Mouse (Mus musculus): ENCODE data around the gene Nfe2l1.

The Nfe2l1 gene

DNA sequence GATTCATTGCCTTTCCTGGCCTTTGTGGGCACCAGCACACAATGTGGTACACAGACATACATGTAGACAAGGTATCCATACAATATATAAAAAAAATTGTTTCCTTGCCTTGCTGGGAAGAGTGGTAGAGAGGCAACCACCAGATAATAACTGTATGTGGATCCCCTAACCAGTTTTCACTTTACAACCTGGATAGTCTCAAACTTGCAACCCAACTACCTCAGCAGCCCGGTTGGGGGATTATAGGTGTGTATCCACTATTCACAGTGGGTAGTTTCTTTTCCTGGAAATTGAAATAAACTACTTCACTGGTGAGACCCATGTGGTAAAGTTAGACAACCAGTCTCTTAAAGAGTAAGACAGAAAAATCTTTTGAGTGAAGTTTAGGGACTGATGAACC lies 13.3 kb downstream of the Nfe2l1 start:
- ChIA-PET CTCF (no interaction called here), POLR2A (interaction anchor here in 3 of 4 experiments (0.6 to 11.8 kb wide), 9 partner anchors 9 to 110 kb away, joined by 3 to 234 read pairs (median 3); partner anchors contain the start of gene Nfe2l1 (in 3 of the 3))

DNA sequence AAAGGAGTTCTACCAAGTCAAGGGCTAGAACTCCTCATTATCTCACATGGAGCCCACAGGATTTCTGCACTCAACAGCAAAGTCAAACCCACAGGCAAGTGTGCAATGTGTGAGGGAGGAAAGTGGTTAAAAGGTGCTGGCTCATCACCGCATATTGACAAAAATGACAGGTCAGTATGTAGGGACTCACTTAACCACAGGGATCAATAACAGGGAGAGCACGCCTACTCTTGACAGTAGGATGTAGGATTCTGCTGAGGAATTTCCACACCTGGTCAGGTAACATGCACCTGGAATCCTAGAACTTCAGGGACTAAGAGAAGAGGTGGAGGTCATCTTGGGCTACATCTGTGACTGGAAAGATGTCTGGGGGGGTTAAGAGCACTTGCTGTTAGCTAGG lies 13.9 kb downstream of the Nfe2l1 start:
- POLR2A ChIA-PET, result interaction anchor here in 2 of 4 experiments (0.6 to 1.4 kb wide), 7 partner anchors 10 to 111 kb away, joined by 3 to 5 read pairs (median 3); partner anchors contain the start of gene Nfe2l1 (in 1 of the 2)

DNA sequence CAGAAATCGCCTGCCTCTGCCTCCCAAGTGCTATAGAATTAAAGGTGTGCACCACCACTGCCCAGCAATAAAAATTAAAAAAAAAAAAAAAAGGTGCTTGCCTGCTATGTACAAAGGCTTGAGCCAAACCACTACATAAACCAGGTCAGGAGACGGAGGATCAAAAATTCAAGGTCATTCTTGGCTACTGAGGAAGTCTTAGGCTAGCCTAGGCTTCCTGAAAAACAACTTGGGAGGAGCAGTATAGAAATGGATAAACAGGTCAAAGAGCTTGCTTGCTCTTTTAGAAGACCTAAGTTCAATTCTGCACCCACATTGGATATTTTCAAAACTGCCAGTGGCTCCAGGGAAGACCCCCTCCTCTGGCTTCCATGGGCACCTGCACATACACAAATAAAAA lies 15.3 kb downstream of the Nfe2l1 start:
- POLR2A ChIA-PET, result interaction anchor here in 3 of 4 experiments (0.5 to 3.1 kb wide), 11 partner anchors 8 to 218 kb away, joined by 3 to 14 read pairs (median 4); partner anchors contain the start of gene Nfe2l1 (in 1 of the 3)
- CTCF ChIA-PET, result no interaction called here

More for the DNA sequence above, 13.9 kb downstream of the Nfe2l1 start:
- CTCF ChIA-PET, result interaction anchor here in 1 of 4 experiments (0.5 kb wide), 1 partner anchor 21 kb away, joined by 3 read pairs; no protein-coding TSS in a partner anchor

DNA sequence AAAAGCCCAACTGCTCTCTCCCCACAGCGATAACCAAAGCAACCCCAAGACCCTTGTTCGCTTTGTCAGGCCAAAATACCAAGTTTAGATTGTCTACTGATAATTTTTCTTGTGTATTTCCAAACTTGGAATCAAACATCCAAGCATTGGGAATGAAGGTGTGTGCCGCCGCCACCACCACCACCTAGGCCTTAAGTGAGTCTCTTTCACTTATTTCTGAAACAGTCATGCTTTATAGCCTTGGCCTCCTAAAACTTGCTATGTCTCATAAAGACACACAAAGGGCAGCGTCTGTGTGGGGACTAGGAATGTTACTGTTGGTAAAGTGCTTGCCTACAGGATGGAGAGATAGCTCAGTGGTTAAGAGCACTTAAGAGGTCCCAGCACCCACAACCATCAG lies 15.8 kb downstream of the Nfe2l1 start:
- POLR2A ChIA-PET, result interaction anchor here in 3 of 4 experiments (0.7 to 3.1 kb wide), 10 partner anchors 9 to 30 kb away, joined by 3 to 14 read pairs (median 4); partner anchors contain the start of gene Nfe2l1 (in 1 of the 3)
- CTCF ChIA-PET, result no interaction called here

DNA sequence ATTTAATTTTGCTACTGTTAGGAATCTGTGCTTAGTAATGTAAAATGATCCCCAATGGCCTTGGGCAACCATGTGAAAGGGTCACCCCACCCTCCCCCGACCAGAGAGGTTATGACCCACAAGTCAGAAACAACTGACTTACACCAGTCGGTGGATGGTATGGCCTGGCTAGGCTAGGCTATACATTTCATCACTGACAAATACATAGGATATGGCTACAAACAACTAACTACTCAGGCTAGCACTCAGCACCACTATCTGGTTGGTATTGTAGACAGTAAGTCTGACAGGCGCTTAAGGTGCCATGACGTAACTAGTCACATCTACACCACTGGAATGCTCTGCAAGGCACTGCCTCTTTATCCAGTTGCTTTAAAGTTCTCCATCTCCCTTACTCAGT lies 16.3 kb downstream of the Nfe2l1 start:
- POLR2A ChIA-PET, result interaction anchor here (0.8 to 12.7 kb wide), 15 partner anchors 8 to 47 kb away, joined by 3 to 271 read pairs (median 6); partner anchors contain the start of genes Nfe2l1 (in 2 of the 4) and Snx11 (in 2 of the 4)
- CTCF ChIA-PET, result interaction anchor here in 1 of 4 experiments (1.7 kb wide), 1 partner anchor 29 kb away, joined by 7 read pairs; no protein-coding TSS in a partner anchor

DNA sequence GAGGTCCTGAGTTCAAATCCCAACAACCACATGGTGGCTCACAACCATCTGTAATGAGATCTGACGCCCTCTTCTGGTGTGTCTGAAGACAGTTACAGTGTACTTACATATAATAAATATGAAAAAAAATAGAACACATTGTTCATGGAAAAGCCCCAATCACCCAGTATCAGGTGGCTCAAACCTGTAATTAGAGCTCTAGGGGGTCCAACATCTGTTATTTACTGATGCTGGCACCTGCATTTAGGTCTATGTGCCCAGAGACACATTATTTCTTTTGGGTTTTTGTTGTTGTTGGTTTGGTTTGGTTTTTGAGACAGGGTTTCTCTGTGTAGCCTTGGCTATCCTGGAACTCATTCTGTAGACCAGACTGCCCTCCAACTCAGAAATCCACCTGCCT lies 18.6 kb downstream of the Nfe2l1 start:
- POLR2A ChIA-PET, result interaction anchor here (0.7 to 12.7 kb wide), 17 partner anchors 9 to 46 kb away, joined by 3 to 271 read pairs (median 7); partner anchors contain the start of genes Nfe2l1 (in 2 of the 4) and Cbx1 (in 1 of the 4)
- CTCF ChIA-PET, result interaction anchor here in 1 of 4 experiments (1.4 to 2.7 kb wide), 2 partner anchors 16 to 36 kb away, joined by 5 to 15 read pairs; no protein-coding TSS in a partner anchor

DNA sequence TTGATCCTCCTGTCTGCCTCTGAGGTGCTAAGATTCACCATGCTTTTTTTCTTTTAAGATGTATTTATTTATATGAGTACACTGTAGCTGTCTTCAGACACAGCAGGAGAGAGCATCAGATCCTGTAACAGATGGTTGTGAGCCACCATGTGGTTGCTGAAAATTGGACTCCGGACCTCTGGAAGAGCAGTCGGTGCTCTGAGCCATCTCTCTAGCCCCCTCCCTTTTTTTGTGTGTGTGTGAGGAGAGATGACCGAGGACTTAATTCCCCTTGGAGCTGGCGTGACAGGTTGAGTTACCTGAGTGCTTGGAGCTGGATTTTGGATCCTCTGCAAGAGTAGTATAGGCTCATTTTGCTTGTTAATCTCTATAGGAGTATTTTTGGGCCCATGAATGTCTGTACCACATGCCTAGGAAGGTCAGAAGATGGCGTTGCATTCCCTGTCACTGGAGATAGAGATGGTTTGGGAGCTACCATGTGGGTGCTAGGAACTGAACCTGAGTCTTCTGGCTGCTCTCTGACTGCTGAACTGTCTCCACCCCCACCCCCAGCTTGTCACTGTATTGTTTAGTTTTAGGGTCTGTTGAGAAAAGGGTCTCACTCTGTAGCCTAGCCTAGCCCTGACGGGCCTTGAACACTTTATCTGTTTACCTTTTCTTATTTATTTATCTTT lies 20.1 kb downstream of the Nfe2l1 start:
- CTCF ChIA-PET, result interaction anchor here in 3 of 4 experiments (0.6 to 2.7 kb wide), 11 partner anchors 11 to 612 kb away, joined by 3 to 15 read pairs (median 5); partner anchors contain the start of genes Lrrc46 (in 1 of the 3) and Mrpl10 (in 1 of the 3)
- POLR2A ChIA-PET, result interaction anchor here (0.5 to 12.7 kb wide), 35 partner anchors 8 to 953 kb away, joined by 3 to 271 read pairs (median 5); partner anchors contain the start of genes Nfe2l1 (in 2 of the 4), Cbx1 (in 1 of the 4) and Scrn2 (in 1 of the 4)

DNA sequence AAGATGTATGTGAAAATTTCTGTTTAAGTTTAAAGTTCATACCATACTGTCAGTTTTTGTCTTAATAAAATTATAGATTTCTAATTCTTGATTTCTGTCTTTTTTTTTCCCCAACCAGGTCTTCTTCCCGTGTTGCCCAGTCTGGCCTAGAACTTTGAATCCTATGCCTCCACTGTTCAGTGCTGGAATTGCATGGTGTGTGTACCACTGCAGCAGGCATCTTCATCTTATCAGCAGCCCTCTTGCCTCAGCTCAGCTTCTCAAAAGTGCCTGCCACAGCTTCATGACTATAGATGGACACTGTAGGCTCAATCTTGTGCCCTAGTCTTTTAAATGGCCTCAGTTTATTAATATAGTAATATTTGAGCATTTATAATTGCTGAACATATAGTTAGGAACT lies 21.7 kb downstream of the Nfe2l1 start:
- CTCF ChIA-PET, result interaction anchor here in 3 of 4 experiments (0.5 to 1.0 kb wide), 4 partner anchors 12 to 167 kb away, joined by 3 to 6 read pairs (median 4); partner anchors contain the start of gene Snx11 (in 1 of the 3)
- POLR2A ChIA-PET, result interaction anchor here (0.6 to 12.7 kb wide), 15 partner anchors 6 to 43 kb away, joined by 3 to 271 read pairs (median 7); partner anchors contain the start of genes Nfe2l1 (in 2 of the 4) and Cbx1 (in 1 of the 4)

DNA sequence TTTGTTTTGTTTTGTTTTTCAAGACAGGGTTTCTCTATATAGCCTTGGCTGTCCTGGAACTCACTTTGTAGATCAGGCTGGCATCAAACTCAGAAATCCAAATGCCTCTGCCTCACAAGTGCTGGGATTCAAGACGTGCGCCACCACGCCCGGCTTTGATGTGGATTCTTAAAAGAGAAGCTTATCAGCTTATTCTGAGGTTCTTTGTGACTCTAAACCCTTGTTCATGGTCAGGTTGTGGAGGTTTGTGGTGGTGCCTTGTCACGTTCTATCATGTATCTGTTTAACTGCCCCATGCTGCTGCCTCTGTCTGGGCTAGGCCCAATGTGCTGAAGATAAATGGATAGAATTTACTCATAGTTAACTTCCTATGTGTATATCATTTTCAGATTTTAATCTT lies 24.2 kb downstream of the Nfe2l1 start:
- ChIA-PET CTCF (interaction anchor here in 2 of 4 experiments (0.6 to 1.9 kb wide), 6 partner anchors 9 to 55 kb away, joined by 3 to 7 read pairs (median 3); no protein-coding TSS in a partner anchor), POLR2A (interaction anchor here in 3 of 4 experiments (0.8 to 12.7 kb wide), 23 partner anchors 10 to 281 kb away, joined by 3 to 271 read pairs (median 4); partner anchors contain the start of genes Cbx1 (in 2 of the 3), Nfe2l1 (in 2 of the 3) and Snx11 (in 1 of the 3))

DNA sequence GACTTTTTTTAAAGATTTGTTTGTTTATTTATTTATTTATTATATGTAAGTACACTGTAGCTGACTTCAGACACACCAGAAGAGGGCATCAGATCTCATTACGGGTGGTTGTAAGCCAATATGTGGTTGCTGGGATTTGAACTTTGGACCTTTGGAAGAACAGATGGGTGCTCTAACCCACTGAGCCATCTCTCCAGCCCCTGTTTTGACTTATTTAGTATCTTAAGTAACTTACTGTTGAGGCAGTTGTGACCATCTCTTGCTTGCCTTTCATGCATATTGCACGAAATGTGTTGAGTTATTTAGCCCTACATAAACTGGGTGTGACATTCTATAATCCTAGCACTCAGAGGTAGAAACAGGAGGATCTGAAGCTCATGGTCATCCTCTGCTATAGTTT lies 30.3 kb downstream of the Nfe2l1 start:
- POLR2A ChIA-PET, result interaction anchor here in 3 of 4 experiments (0.7 to 14.4 kb wide), 8 partner anchors 10 to 25 kb away, joined by 3 to 288 read pairs (median 4); partner anchors contain the start of gene Nfe2l1 (in 1 of the 3)
- CTCF ChIA-PET, result no interaction called here

DNA sequence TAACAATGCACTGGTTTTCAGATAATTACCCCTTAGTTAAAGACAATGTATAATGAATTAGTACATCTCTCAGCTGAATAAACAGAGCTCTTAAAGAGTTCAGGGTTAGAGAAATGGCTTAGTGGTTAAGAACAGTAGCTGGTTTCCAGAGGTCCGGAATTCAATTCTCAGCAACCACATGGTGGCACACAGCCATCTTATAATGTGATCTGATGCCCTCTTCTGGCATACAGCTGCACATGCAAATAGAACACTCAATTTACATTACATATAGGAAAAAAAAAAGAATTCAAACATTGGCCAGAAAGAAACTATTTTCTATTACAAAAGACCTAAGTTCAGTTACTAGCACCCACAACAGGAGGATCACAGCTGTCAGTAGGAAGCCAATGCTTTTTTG lies 33.2 kb downstream of the Nfe2l1 start:
- ChIA-PET CTCF (interaction anchor here in 3 of 4 experiments (0.5 to 4.0 kb wide), 23 partner anchors 9 to 1288 kb away, joined by 3 to 15 read pairs (median 3); partner anchors contain the start of gene Snx11 (in 1 of the 3)), POLR2A (interaction anchor here (0.6 to 14.4 kb wide), 34 partner anchors 8 to 391 kb away, joined by 3 to 288 read pairs (median 6); partner anchors contain the start of genes Nfe2l1 (in 2 of the 4), Snx11 (in 2 of the 4) and Kpnb1 (in 1 of the 4))

DNA sequence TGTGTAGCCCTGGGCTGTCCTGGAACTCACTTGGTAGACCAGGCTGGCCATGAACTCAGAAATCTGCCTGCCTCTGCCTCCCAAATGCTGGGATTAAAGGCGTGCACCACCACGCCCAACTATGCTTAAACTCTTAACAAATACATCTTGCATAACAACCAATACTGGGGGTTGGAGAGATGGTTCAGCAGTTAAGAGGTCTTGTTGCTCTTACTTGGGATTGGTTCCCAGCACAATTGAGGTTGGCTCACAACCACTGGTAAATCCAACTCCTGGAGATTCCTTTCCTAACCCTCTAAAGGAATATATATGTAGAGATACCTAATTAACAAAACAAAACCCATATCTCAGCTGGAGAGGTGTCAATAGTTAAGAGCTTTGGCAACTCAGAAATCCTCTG lies 33.7 kb downstream of the Nfe2l1 start:
- POLR2A ChIA-PET, result interaction anchor here (0.6 to 14.4 kb wide), 41 partner anchors 8 to 391 kb away, joined by 3 to 288 read pairs (median 4); partner anchors contain the start of genes Nfe2l1 (in 2 of the 4), Snx11 (in 2 of the 4) and Kpnb1 (in 1 of the 4)
- CTCF ChIA-PET, result interaction anchor here (0.5 to 4.0 kb wide), 28 partner anchors 9 to 650 kb away, joined by 3 to 15 read pairs (median 3); partner anchors contain the start of gene Snx11 (in 2 of the 4)

DNA sequence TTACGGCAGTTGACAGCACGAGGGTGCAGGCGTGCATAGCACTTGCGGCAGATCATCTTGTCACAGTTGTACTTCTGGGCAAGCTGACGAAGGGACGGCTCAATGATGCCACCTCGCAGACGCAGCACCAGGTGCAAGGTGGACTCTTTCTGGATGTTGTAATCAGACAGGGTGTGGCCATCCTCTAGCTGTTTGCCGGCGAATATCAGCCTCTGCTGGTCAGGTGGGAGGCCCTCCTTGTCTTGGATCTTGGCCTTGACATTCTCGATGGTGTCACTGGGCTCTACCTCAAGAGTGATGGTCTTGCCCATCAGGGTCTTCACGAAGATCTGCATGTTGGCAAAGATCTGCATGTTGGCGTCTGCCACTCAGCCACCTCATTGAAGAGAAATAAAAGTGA lies 34.3 kb downstream of the Nfe2l1 start:
- POLR2A ChIA-PET, result interaction anchor here (0.6 to 14.4 kb wide), 34 partner anchors 8 to 507 kb away, joined by 3 to 288 read pairs (median 5); partner anchors contain the start of genes Nfe2l1 (in 2 of the 4) and Snx11 (in 1 of the 4)
- CTCF ChIA-PET, result interaction anchor here (0.6 to 4.0 kb wide), 12 partner anchors 9 to 650 kb away, joined by 3 to 15 read pairs (median 3); partner anchors contain the start of gene Snx11 (in 1 of the 4)

DNA sequence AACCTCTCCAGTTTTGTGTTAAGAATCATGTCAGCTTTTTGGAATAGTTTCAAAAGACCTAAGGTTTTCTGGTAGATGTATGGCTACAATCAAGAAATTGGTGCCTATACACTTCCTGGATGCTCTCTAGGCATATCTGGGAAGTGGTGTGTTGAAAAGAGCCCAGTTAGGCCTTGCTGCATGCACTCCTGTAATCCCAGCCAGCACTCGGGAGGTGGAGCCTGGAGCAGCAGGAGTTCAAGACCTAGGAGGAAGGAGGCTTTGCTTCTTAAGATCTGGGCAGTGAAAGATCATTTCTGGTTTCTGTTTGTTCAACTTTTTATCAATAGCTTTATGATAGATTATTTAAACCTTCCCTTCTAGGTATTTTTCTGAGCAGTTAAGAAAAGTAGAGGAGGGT lies 39.1 kb downstream of the Nfe2l1 start:
- ChIA-PET POLR2A (interaction anchor here in 3 of 4 experiments (0.5 to 14.4 kb wide), 10 partner anchors 10 to 303 kb away, joined by 4 to 288 read pairs (median 14); partner anchors contain the start of genes Snx11 (in 2 of the 3), Copz2 (in 1 of the 3) and Nfe2l1 (in 1 of the 3)), CTCF (interaction anchor here in 1 of 4 experiments (0.6 kb wide), 1 partner anchor 223 kb away, joined by 7 read pairs; no protein-coding TSS in a partner anchor)

DNA sequence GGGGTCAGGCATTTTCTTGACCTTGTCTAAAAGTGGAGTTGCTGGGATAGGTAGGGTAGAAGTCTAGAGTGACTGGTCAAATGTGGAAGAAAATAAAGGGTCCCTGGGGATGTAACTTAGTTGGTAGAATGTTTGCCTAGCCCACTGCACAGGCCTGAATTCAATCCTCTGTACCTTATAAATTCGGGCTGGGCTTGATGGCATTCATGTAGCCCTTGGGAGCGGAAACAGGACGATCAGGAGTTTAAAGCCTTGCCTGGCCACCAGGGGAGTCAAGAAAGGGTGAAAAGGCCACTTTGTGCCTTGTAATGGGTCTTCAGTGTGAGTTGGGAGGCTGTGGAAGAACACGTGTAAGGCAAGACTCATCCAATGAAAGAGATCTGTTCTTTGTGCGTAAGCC lies 39.8 kb downstream of the Nfe2l1 start:
- POLR2A ChIA-PET, result interaction anchor here in 3 of 4 experiments (0.6 to 14.4 kb wide), 44 partner anchors 7 to 315 kb away, joined by 3 to 288 read pairs (median 4); partner anchors contain the start of genes Snx11 (in 3 of the 3), Nfe2l1 (in 2 of the 3) and Cdk5rap3 (in 1 of the 3)
- CTCF ChIA-PET, result interaction anchor here in 2 of 4 experiments (0.6 to 1.0 kb wide), 3 partner anchors 9 to 224 kb away, joined by 5 to 7 read pairs (median 5); no protein-coding TSS in a partner anchor

DNA sequence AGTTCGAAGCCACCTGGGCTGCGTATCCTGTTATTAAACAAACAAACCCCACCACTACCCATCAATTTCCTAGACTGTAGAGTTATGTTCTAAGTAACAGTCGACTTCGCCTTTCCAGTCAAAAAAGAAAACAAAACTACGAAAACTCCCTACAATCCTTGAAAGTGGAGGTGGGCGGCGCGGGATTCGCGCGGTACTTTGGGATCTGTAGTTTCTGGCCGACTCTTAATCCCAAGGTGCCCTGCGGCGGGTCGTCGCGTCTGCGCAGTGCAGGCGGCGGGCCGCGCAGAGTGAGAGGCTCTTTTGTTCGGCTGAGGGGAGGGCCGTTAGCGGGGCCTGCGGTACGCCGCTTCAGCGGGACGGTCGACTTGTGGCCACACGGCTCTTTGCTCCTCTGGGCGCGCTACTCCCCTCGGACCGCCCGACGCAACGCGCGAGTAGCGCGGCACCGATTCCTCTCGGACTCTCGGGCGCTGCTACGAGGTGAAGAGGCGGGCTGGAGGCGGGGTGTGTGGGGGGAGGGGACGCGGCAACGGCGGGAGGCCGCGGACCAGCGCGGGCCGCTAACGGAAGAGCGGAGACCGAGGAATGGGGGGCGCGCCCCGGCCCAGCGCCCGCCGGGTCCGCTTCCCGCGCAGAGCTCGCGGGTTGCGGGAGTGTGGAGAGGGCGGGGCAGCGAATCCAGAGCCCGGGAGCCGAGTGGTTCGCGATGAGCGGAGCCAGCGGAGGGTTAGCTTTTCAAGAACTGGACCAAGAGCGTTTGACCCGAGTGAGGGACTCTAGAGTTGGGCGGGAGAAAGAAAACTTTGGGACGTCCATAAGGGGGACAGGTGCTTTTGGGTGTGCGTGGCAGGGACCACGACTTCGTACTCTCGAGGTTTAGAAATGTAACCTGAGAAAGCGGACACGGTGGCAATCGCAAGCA lies 40.6 kb downstream of the Nfe2l1 start, which contains the start of gene Cbx1:
TSS of gene Cbx1 (plus strand) at position 257 of the 925 bp plus-strand sequence.
- ChIA-PET POLR2A (interaction anchor here in 3 of 4 experiments (0.6 to 14.4 kb wide), 47 partner anchors 8 to 1250 kb away, joined by 3 to 288 read pairs (median 4); partner anchors contain the start of genes Snx11 (in 3 of the 3), Nfe2l1 (in 2 of the 3) and Cdk5rap3 (in 1 of the 3)), CTCF (interaction anchor here in 1 of 4 experiments (0.9 to 1.0 kb wide), 2 partner anchors 8 to 14 kb away, joined by 5 read pairs; no protein-coding TSS in a partner anchor)
